Mouse (Mus musculus) megakaryocyte, embryonic 14.5 days (primary cell): ENCODE data around the gene Map2k5. TPM values are rescaled to one million over a fixed set of nuclear protein-coding genes. Genes with fewer than 3 reads are reported as not detected.

ENCODE experiments used
- H3K27me3 ChIP-seq: replicated peaks from 2 replicates; pipeline ENCODE3; 2012; ENCODE audit warnings: inconsistent platforms
- H3K36me3 ChIP-seq: replicated peaks from 2 replicates; pipeline ENCODE3; 2012; ENCODE audit warnings: low read length, inconsistent platforms, mixed read lengths
- H3K4me1 ChIP-seq: 2 replicates; pipeline ENCODE4 v1.6.1; 2012; ENCODE audit warnings: inconsistent platforms
- H3K4me3 ChIP-seq: replicated peaks from 2 replicates; pipeline ENCODE3; 2012; ENCODE audit warnings: moderate library complexity, mild to moderate bottlenecking, inconsistent platforms
- H3K9me3 ChIP-seq: 2 replicates; pipeline ENCODE4 v1.6.1; 2012; ENCODE audit warnings: inconsistent platforms
- FLI1 ChIP-seq: IDR thresholded peaks from 2 replicates; pipeline ENCODE4 v1.6.1; 2012; ENCODE audit warnings: low read length, inconsistent platforms, mixed read lengths
- GATA1 ChIP-seq: IDR thresholded peaks from 3 replicates; pipeline ENCODE4 v1.6.1; 2012; ENCODE audit warnings: mixed read lengths, low read length, inconsistent platforms, borderline replicate concordance
- polyA plus RNA-seq: library from polyadenylated mRNA; stranded (reverse); fragments of >175 nt; gene quantifications from 2 replicates; pipeline ENCODE4 v1.2.3, GENCODE M21; 2012; ENCODE audit warnings: low replicate concordance; ENCODE audit not compliant: insufficient read depth

Gene Map2k5
- polyA plus RNA-seq, 1 experiment = 31.6 TPM

DNA sequence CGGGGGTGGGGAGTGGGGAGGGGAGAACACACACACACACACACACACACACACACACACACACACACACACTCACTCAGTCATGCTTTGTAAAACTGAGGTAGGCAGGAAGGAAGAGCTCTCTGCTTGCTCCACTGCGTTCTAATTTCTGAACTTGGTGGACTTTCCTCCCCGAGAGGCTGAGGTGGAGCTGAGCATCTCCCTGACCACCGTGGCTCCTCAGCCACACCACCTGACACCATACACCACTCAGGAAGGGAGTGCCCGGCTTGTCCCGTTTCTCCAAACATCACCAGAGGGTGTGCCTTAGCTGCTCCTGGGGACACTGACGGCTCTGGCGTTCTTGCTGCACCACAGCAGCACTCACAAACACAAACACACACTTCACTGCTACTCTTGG is 199.4 kb downstream of the Map2k5 start:
- H3K36me3 ChIP-seq = peaks cover 38% of the 10 kb centered on the region
- TF ChIP-seq GATA1 (no peak), FLI1 (no peak)
- H3K9me3 ChIP-seq = no peaks in the 10 kb centered on the region
- H3K4me1 ChIP-seq = no peaks in the 10 kb centered on the region
- no peak overlapping the region for H3K4me3 ChIP-seq
- no peaks in the 10 kb centered on the region for H3K27me3 ChIP-seq

DNA sequence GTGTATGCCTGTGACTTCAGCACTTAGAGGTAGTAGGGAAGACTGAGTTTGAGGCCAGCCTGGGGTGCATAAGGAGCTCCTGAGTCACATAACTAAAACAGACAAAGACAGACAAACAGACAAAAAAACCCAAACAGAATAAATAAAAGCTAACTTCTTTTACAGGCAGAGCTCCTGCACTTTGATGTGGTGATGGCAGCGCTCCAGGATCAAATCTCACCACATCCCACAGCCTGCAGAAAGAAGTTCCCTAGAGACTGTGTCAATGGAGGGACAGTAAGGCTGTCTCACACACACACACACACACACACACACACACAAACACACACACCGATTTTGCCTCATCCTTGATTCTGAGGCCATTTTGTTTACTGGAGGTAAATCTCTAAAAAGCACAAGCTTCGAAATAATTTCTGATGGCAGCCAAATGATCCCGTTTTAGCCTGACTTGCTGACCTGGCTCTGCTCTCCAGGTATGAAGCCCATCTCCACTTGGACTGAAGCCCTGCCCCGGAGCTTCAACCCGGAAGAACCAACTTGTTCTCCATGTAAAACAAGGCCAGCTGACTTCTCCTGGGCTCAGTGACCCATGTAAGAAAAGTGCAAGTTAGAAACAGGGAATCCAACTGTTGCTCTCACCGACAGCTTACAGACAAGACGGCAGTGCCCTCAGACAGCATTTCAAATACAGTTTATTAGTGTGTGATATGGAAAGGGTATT is 203.5 kb downstream of the Map2k5 start:
- H3K36me3 ChIP-seq = peaks cover 29% of the 10 kb centered on the region
- no peaks in the 10 kb centered on the region for H3K4me1 ChIP-seq
- TF ChIP-seq GATA1 = no peak
- H3K27me3 ChIP-seq = no peaks in the 10 kb centered on the region
- H3K9me3 ChIP-seq = no peaks in the 10 kb centered on the region
- H3K4me3 ChIP-seq = no peak overlapping the region

DNA sequence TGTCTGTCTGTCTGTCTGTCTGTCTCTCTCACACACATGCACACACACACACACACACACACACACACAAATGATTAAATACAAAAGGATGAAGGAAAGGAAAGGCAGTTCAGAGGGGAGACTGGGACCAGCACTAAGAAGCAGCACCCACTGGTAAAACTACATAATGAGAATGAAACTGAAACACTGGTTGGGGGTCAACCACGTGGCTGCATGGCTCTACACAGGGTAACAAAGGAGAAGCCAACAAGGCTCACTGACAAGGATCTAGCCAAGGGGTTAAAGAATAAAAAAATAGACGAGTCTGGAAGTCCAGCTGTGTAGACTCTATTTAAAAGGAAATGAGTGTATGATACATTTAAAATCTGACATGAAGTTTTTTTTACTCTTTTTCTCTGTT is 205.8 kb downstream of the Map2k5 start:
- no peaks in the 10 kb centered on the region for H3K27me3 ChIP-seq
- H3K36me3 ChIP-seq = peaks cover 35% of the 10 kb centered on the region
- no peaks in the 10 kb centered on the region for H3K4me1 ChIP-seq
- TF ChIP-seq GATA1 (no peak), FLI1 (no peak)
- no peaks in the 10 kb centered on the region for H3K9me3 ChIP-seq
- H3K4me3 ChIP-seq = no peak overlapping the region

DNA sequence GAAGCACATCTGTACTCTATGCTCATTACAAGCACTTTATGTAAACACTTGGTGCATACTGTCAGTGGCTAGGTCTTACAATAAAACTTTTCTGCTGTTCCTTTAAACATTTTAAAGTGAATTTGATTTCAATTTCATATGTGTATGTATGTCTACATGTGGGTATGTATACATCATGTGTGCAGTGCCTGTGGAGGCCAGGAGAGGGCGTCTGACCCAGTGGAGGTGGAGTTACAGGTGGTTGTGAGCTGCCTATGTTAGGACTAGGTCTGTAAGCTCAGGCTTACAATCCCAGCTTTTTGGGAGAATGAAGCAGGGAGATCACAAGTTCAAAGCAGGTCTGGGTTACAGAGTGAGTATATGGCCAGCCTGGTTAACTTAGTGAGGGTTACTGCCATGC is 208.6 kb downstream of the Map2k5 start:
- Histone ChIP-seq H3K9me3 (no peaks in the 10 kb centered on the region), H3K4me3 (no peak overlapping the region), H3K36me3 (peaks cover 39% of the 10 kb centered on the region), H3K27me3 (no peaks in the 10 kb centered on the region), H3K4me1 (no peaks in the 10 kb centered on the region)
- TF ChIP-seq FLI1 (no peak), GATA1 (no peak)

DNA sequence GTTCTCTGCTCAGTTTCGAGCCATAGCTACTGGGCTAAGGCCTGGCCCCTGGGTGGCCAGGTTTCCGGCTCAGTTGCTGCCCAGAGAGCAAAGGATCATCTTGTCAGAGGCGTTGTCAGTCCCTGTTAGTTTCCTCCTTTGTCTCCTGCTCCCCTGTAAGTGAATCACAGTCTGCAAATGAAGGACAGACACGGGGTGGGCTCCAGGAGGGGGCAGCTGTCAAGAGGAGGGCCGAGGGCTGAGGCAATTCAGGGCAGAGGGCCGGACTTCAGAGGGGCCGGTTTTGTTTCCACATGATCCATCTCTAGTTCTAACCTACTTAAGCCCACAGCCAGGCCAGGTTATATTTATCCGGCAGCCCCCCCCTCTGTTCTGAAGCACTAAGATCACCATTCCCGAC is 212.6 kb downstream of the Map2k5 start:
- H3K27me3 ChIP-seq = peaks cover 2% of the 10 kb centered on the region
- peaks cover 11% of the 10 kb centered on the region; the same call in 1 of the 2 replicates for H3K4me1 ChIP-seq
- no peak overlapping the region for H3K4me3 ChIP-seq
- H3K9me3 ChIP-seq = no peaks in the 10 kb centered on the region
- TF ChIP-seq GATA1 (no peak), FLI1 (no peak)
- peaks cover 55% of the 10 kb centered on the region for H3K36me3 ChIP-seq

DNA sequence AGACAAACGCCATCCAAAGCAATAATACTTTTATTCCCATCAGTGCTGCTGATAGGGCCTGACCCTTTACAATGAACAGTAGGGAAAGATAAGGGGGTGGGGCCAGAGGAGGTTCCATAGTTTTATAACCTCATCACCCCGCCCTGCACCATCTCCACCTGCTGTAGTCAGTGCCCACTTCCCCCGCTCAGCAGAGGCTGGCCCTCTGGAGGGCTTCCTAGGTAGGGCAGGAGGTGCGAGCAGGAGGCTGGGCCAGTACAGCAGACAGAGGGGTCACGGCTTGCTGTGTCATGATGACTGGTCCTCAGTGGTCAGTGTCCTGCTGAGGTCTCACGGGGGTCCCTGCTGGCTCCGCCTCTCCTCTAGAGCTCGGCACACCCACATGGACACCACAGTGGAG is 213.9 kb downstream of the Map2k5 start:
- peaks cover 14% of the 10 kb centered on the region for H3K27me3 ChIP-seq
- H3K9me3 ChIP-seq = no peaks in the 10 kb centered on the region
- H3K36me3 ChIP-seq = peaks cover 43% of the 10 kb centered on the region
- H3K4me1 ChIP-seq = peaks cover 11% of the 10 kb centered on the region; the same call in 1 of the 2 replicates
- TF ChIP-seq GATA1 (no peak), FLI1 (no peak)
- H3K4me3 ChIP-seq = no peak overlapping the region

DNA sequence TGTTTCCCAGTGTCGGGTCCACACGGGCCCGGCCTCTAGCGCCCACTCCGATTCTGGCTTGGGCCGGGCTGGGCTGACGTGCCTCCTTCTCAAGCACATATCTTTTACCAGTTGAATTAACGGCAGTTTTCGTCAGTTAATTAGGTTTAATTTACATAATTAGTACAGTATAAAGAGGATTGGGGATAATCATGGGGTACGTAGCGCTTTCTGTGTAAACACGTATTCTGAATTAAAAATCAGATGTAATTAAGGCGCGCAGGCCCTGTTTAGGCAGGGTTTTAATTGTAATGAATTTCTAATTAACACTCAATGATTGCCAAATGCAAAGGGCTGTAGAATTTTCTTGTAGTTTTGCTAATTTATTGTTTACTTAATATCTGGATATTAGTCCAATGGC is 225.8 kb downstream of the Map2k5 start:
- no peaks in the 10 kb centered on the region for H3K36me3 ChIP-seq
- peaks cover 89% of the 10 kb centered on the region for H3K27me3 ChIP-seq
- peaks cover 22% of the 10 kb centered on the region for H3K4me1 ChIP-seq
- peaks cover 26% of the 10 kb centered on the region for H3K9me3 ChIP-seq
- no peak overlapping the region for H3K4me3 ChIP-seq
- TF ChIP-seq FLI1 (no peak), GATA1 (no peak)

DNA sequence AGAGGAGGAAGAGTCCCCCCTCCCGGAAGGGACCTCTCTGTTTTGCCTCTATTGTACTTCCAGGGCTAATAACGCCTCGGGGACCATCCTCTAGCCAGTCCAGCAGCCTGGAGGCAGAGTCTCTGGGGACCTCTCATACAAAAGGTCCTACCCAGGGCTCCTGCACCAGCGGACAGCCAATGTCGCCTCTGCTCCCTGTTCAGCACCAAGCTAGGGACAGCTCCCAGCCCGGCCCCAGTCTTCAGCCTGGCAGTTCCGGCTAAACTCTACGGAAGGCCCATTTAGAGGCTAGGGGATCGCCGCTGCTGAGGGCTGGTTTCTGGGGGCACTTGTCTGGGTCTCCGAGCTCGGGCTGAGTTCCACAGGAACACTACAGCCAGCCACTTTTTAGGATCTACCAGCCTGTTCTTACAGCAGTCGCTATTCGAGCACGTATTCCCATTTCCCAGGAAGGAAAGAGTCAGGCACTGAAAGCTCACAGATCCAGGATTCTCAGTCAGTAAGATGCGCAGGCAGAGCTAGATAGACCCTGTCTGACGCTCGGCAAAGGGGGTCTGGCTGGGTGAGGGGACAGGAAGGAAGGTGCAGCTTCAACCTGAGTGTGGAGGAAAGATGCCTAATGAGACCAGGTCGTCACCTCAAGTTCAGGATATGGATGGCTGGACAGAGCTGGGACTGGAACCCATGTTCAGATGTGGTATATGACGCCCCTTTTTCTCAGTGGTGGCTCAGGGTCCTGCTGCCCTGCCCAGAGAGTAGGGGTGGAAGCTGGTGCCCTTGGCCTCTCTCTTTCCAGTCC is 226.4 kb downstream of the Map2k5 start:
- Histone ChIP-seq H3K9me3 (peaks cover 26% of the 10 kb centered on the region), H3K4me1 (peaks cover 28% of the 10 kb centered on the region), H3K36me3 (no peaks in the 10 kb centered on the region), H3K27me3 (peaks cover 91% of the 10 kb centered on the region), H3K4me3 (no peak overlapping the region)
- no peak for TF ChIP-seq GATA1
- TF ChIP-seq FLI1 = no peak

DNA sequence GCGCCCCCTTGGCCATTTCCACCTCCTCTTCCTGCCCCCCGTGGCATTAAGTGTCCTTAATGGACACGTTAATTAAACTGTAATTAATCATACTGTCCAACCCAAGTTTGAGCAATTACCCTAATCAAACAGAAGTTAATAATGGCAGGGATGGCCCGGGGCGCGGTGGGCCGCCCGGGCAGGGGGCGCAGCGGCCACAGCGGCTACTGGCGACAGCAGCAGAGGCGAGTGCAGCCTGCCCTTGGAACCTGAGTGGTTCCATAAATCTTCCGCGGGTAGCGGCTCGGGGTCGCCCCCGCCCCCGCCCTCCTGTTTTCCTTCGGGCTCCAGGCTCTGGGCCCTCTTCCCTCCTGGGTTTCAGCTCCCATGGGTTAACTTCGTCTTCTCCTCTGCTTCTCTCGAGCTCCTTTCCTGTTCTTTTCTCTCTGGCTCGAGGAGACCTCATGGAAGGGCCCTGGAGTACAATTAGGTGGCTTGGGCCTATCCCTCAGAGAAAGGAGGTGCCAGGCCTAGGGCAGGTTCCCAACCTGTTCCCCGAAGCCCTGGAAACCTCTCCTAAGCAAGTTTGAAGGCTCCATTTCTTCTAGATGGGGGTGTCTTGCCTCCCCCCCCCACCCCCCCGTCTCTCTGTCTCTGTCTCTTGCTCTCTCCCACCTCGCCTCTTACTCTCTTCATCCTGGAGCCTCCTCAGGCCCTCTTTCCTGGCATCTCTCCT is 227.5 kb downstream of the Map2k5 start:
- Histone ChIP-seq H3K27me3 (peaks cover 95% of the 10 kb centered on the region), H3K4me3 (no peak overlapping the region), H3K36me3 (no peaks in the 10 kb centered on the region), H3K9me3 (peaks cover 31% of the 10 kb centered on the region), H3K4me1 (peaks cover 38% of the 10 kb centered on the region)
- TF ChIP-seq FLI1 (no peak), GATA1 (no peak)

DNA sequence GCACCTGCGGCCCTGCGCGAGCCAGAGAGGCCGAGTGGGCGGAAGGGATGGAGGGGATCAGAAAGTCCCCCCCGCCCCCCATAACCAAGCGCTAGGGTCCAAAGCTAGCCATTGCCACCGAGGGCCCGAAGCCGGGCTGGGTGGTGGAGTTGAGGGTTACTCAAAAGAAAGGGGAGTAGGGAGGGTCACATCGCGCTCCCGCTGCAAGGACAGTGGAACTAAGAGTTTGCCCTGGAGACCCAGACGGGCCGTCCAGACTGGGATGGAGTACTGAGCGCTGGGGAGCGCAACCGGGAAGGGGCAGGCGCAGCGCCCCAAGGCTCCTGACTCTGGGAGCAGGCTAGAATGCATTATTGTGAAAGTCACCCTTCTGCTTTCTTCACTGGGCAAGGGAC is 228.3 kb downstream of the Map2k5 start:
- H3K4me3 ChIP-seq = no peak overlapping the region
- H3K27me3 ChIP-seq = peaks cover 98% of the 10 kb centered on the region
- peaks cover 44% of the 10 kb centered on the region for H3K4me1 ChIP-seq
- TF ChIP-seq FLI1 (no peak), GATA1 (no peak)
- H3K9me3 ChIP-seq = peaks cover 29% of the 10 kb centered on the region
- H3K36me3 ChIP-seq = no peaks in the 10 kb centered on the region
